Mouse (Mus musculus): ENCODE measurements around the gene Itpr3. TPM values are rescaled to one million over a fixed set of nuclear protein-coding genes. Genes with fewer than 3 reads are reported as not detected.
A peak's percentile ranks its signal among the peaks of the same experiment; 100 is the strongest.

Gene Itpr3
- polyA plus RNA-seq (2012; ENCODE audit: insufficient read depth, insufficient read length, missing spikeins) = 1.2 and 1.3 TPM in 2 replicates

DNA sequence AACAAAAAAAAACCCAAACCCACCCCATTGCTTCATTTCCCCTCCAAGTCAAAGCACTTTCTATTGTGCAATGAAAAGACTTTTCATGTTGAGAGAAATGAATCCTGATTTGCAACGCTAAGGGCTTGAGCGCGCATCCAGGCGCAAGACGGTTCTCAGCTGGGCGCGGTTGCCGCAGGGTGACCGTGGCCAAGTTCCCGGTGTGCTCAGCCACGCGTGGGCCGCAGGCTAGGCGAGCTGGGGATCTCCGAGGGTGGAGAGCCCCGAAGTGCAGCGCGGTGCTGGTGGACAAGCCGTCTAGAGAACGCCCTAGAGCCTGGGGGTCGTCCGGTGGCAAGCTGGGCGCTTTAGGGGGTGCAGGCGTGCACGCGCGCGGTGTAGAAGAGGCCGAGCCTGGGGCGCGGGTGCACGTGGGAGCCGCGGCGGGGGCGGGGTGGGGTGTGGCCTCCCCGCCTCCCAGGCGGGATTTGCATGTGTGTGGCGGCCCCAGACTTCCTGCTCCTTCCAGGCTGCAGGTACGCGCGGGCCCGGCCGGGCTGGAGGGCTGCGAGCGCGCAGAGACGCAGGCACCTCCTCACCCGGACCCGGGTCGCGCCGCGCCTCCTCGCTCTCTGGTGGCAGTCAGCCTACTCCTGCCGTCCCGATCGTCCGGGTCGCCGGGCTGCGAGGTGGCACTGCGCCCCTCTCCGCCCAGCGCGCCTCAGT, at the start of gene Itpr3:
Gene Itpr3, plus strand, starts transcription at position 493 of the 705 bp plus-strand sequence.
- peaks cover 5% of the 10 kb centered on the region for H3K4me1 ChIP-seq (ENCODE audit: control insufficient read depth, insufficient read depth, insufficient read length, low read length)
- peak within 1 kb of the TSS; percentile 75 for H3K27ac ChIP-seq (replicated peaks; ENCODE audit: low read depth, low read length)
- H3K4me3 ChIP-seq (ENCODE audit: insufficient read depth, low read depth, low read length) = peak within 1 kb of the TSS; percentile 89

DNA sequence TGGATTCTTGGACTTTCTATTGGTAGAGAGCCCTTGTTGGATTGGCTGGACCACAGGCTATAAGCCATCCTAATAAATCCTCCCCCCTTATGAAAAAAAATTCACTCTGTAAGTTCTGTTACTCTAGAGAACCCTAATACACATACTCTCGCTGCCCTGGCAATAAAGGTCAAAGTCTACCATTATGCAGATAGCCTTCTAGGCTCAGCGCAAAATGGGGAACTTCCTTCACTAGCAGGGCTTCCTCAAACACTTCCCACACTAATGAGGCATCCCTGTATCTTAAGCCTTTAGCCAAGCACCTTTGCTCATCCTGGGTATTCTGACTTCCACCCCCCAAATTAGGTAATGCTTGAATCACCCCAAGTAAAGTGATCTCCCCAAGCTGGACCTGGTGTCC, 48.8 kb upstream of the Itpr3 start:
- no peak overlapping the region for H3K27ac ChIP-seq (replicated peaks; ENCODE audit: low read depth, low read length)
- H3K4me3 ChIP-seq (ENCODE audit: insufficient read depth, low read depth, low read length) = no peak overlapping the region
- no peaks in the 10 kb centered on the region for H3K4me1 ChIP-seq (ENCODE audit: control insufficient read depth, insufficient read depth, insufficient read length, low read length)

- H3K4me3 ChIP-seq (ENCODE audit: insufficient read depth, low read depth, low read length) = no peak overlapping the region
- H3K4me1 ChIP-seq (ENCODE audit: control insufficient read depth, insufficient read depth, insufficient read length, low read length) = no peaks in the 10 kb centered on the region
- no peak overlapping the region for H3K27ac ChIP-seq (replicated peaks; ENCODE audit: low read depth, low read length)
Observed at GRCm38 (mm10) chr17:27011167-27011566, 45.9 kb upstream of the Itpr3 start.

DNA sequence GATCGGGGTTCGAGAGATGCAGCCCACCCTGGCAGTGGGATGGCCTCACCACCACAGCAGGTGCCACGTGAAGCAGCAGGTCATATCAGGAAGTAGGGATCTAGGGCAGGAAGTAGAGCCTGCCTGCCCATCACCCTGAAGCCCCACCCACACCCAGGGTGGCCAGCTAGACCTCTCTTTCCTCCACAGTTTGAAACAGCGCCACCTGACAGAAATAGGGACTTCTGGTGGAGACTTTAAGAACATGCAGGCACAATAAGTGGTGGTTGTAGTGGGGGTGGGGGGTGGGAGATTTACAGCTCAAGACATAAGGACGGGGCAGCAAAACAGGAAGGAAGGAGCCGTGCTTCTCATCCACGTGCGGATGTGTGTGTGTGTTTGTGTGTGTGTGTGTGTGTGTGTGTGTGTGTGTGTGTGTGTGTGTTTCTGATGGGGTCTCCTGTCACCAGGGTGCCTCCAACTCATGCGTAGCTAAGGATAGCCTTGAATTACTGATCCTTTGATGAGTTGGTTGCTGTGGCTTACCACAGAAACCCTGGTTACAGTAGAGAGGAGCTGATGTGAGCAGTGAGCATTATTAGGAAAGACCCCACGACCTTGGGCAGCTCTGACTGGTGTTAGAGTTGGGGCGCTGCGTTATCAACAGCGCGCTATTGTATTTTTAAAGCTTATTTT, 45.0 kb upstream of the Itpr3 start:
- Histone ChIP-seq H3K4me1 (ENCODE audit: control insufficient read depth, insufficient read depth, insufficient read length, low read length) (no peaks in the 10 kb centered on the region), H3K27ac (replicated peaks; ENCODE audit: low read depth, low read length) (no peak overlapping the region)

DNA sequence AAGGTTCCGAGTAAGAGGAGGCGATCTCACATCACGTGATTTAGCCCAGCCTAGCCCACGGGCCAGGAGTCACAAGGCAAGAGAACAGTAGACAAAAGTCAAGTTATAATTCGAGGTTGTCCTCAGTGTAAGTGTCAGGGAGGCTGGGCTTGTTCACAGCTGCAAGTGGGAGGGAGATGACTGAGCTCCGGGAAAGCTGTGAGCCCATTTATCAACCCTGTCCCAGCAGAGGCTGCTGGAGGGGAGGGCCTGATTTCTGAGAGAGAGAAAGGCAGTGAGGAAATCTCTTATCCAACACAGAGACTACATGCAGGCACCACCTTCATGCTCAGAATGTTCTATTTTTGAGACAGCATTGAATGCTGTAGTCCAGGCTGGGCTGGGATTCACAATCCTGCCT, 44.2 kb upstream of the Itpr3 start:
- Histone ChIP-seq H3K4me3 (ENCODE audit: insufficient read depth, low read depth, low read length) (no peak overlapping the region), H3K4me1 (ENCODE audit: control insufficient read depth, insufficient read depth, insufficient read length, low read length) (no peaks in the 10 kb centered on the region), H3K27ac (replicated peaks; ENCODE audit: low read depth, low read length) (no peak overlapping the region)

More for the DNA sequence above, 45.0 kb upstream of the Itpr3 start:
- no peak overlapping the region for H3K4me3 ChIP-seq (ENCODE audit: insufficient read depth, low read depth, low read length)

GRCm38 (mm10) chr17:27017564-27018499, 39.3 kb upstream of the Itpr3 start:
- H3K4me3 ChIP-seq (ENCODE audit: insufficient read depth, low read depth, low read length) = peak overlapping the region; percentile 80
- H3K27ac ChIP-seq (replicated peaks; ENCODE audit: low read depth, low read length) = peak overlapping the region; percentile 87

DNA sequence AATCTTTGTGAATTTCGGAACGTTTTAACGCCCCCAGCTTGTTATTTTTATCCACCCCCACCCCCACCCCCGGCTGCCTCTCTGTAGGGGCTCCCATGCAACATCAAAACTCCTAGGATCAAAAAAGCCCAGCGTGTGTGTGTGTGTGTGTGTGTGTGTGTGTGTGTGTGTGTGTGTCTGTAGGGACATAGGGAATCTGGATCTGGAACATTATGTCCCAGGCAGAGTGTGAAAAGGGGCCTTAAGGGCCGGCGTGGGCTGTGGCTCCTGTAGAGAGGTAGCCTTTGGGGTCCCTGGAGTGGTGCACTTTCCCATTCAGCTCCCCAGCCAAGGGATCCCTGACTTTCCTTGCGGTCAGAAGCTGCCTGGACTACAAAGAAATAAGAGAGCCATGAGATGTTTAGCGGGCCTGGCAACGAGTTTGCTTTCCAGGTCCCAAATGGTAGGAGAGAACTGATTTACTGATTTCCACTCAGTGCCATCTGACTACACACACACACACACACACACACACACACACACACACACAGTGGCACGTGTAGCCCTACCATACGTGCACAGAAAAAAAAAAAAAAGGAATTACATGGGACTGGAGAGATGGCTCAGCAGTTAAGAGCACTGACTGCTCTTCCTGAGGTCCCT, 38.4 kb upstream of the Itpr3 start:
- Histone ChIP-seq H3K4me1 (ENCODE audit: control insufficient read depth, insufficient read depth, insufficient read length, low read length) (0 out of 2 replicates have a peak, but pooled peaks cover 2% of the 10 kb centered on the region), H3K27ac (replicated peaks; ENCODE audit: low read depth, low read length) (peak overlapping the region; percentile 87; the same call in 1 of the 2 replicates), H3K4me3 (ENCODE audit: insufficient read depth, low read depth, low read length) (peak overlapping the region; percentile 80)

More at GRCm38 (mm10) chr17:27017564-27018499, 39.3 kb upstream of the Itpr3 start:
- 0 out of 2 replicates have a peak, but pooled peaks cover 2% of the 10 kb centered on the region for H3K4me1 ChIP-seq (ENCODE audit: control insufficient read depth, insufficient read depth, insufficient read length, low read length)

DNA sequence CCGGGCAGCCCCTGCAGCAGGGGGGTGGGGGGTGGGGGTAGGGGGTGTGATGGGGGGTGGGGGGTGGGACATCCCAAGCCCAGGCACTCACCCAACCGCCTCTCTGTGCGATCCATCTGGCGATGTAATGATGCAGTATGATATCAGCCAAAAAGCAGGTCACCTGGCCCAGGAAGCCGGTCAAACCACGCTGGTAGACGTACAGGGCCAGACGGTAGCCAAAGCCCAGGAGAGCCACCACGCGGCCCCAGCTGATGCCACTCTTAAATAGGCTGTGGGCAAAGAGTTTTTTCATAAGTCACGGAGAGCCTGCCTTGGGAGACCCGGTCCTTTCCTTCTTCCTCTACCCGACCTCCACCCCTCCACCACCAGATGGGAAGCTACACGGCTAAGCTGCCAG, 36.0 kb upstream of the Itpr3 start:
- no peak overlapping the region for H3K27ac ChIP-seq (replicated peaks; ENCODE audit: low read depth, low read length)

GRCm38 (mm10) chr17:27021736-27022135, 35.4 kb upstream of the Itpr3 start:
- H3K27ac ChIP-seq (replicated peaks; ENCODE audit: low read depth, low read length) = no peak overlapping the region
- H3K4me3 ChIP-seq (ENCODE audit: insufficient read depth, low read depth, low read length) = no peak overlapping the region
- 0 out of 2 replicates have a peak, but pooled peaks cover 2% of the 10 kb centered on the region for H3K4me1 ChIP-seq (ENCODE audit: control insufficient read depth, insufficient read depth, insufficient read length, low read length)

More for the DNA sequence above, 36.0 kb upstream of the Itpr3 start:
- Histone ChIP-seq H3K4me1 (ENCODE audit: control insufficient read depth, insufficient read depth, insufficient read length, low read length) (0 out of 2 replicates have a peak, but pooled peaks cover 2% of the 10 kb centered on the region), H3K4me3 (ENCODE audit: insufficient read depth, low read depth, low read length) (no peak overlapping the region)

GRCm38 (mm10) chr17:27023342-27023741, 33.8 kb upstream of the Itpr3 start:
- Histone ChIP-seq H3K4me1 (ENCODE audit: control insufficient read depth, insufficient read depth, insufficient read length, low read length) (0 out of 2 replicates have a peak, but pooled peaks cover 2% of the 10 kb centered on the region), H3K4me3 (ENCODE audit: insufficient read depth, low read depth, low read length) (no peak overlapping the region), H3K27ac (replicated peaks; ENCODE audit: low read depth, low read length) (no peak overlapping the region)

DNA sequence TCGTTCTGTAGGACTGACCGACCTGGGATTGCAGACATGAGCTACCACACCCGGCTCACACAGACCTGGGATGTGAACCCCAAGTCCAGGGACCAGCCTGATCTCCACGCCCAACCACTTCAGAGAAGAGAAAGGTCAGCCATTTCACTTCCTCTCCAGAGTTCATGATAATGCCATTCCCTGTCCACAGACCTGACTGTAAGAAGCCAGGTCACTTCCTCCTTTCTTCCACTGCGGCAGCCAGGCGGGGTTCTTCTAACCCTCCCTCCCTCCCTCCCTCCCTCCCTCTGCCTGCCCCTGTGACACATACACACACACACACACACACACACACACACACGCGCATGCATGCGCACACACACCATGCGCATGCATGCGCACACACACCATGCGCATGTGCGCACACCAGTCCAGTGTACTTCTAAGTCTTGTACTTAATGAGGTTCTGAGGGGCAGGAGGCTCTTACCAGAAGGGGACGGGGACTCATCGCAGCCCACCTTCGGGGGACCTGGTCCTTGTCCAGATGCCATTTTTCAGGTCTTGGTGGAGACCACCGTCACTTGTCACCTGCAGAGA, 31.7 kb upstream of the Itpr3 start:
- H3K27ac ChIP-seq (replicated peaks; ENCODE audit: low read depth, low read length) = no peak overlapping the region
- no peak overlapping the region for H3K4me3 ChIP-seq (ENCODE audit: insufficient read depth, low read depth, low read length)
- H3K4me1 ChIP-seq (ENCODE audit: control insufficient read depth, insufficient read depth, insufficient read length, low read length) = no peaks in the 10 kb centered on the region

GRCm38 (mm10) chr17:27025951-27026350, 31.2 kb upstream of the Itpr3 start:
- no peak overlapping the region for H3K27ac ChIP-seq (replicated peaks; ENCODE audit: low read depth, low read length)
- no peak overlapping the region for H3K4me3 ChIP-seq (ENCODE audit: insufficient read depth, low read depth, low read length)
- H3K4me1 ChIP-seq (ENCODE audit: control insufficient read depth, insufficient read depth, insufficient read length, low read length) = no peaks in the 10 kb centered on the region

DNA sequence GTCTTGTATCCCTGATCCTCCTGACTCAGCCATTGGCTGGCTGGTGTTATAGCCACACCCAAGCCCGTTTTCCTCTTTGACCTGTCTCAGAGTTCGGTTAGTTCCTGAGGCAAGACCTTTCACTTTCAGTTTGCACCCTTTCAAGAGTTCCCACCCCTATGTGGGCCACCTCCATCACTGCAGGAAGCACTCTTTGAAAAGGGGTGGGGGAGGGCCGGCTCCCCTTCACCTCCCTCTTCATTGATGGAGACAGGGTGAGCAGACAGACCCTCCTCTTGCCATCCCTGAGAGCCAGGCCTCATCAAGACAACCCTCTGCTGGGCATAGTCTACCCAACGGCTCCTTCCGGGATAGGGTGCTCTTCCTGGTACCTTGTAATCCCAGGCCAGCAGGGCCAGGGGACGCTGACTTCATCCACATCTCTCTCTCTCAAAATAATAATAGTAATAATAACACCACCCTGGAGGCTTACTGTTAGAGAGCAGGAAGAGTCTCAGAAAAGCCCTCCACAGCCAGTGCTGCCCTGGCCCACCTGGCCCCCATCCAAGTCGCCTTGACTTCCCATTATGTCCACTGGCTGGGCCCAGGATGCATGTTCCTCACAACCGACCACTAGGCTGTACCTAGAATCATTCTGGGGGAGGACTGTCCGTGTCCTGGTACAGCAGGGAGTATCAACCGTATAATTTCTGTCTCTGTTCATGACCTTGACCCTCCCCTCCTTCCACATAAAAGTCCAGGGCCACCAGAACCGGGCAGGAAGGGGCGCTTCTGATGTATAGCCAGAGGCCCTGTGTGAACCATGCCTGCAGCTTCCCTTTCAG, 29.4 kb upstream of the Itpr3 start:
- Histone ChIP-seq H3K4me1 (ENCODE audit: control insufficient read depth, insufficient read depth, insufficient read length, low read length) (no peaks in the 10 kb centered on the region), H3K4me3 (ENCODE audit: insufficient read depth, low read depth, low read length) (peak overlapping the region; percentile 92), H3K27ac (replicated peaks; ENCODE audit: low read depth, low read length) (peak overlapping the region; percentile 91)
